Mouse (Mus musculus) adrenal gland, postnatal 25 days (tissue): Measurements from ENCODE around the gene Ythdf2. TPM values are rescaled to one million over a fixed set of nuclear protein-coding genes. Genes with fewer than 3 reads are reported as not detected.
A peak's percentile ranks its signal among the peaks of the same experiment; 100 is the strongest.

ENCODE experiments used
- DNase-seq: peaks from one replicate; pipeline ENCODE4 v3.0.0; 2021; ENCODE audit warnings: mixed read lengths
- microRNA-seq, 2 experiments: library from miRNA; unstranded; fragments of <30 nt; microRNA quantifications; one replicate each; pipeline ENCODE4 v1.2.0; 2021
- total RNA-seq: library from RNA; stranded (reverse); gene quantifications from 2 replicates; pipeline ENCODE4 v1.2.3, GENCODE M21; 2021

The Ythdf2 gene
- total RNA-seq, 1 experiment from 2014 or later, result 51.0 TPM

- no peak for DNase-seq
Measured at GRCm38 (mm10) chr4:132146201-132146600, 65.9 kb downstream of the Ythdf2 start.

- DNase-seq, result no peak
Measured at GRCm38 (mm10) chr4:132145092-132145491, 67.0 kb downstream of the Ythdf2 start.

GRCm38 (mm10) chr4:132144080-132144841, 67.8 kb downstream of the Ythdf2 start, which contains the start of gene Oprd1:
Gene Oprd1 (minus strand): TSS chr4:132144486.
- DNase-seq, result peak; percentile 12

GRCm38 (mm10) chr4:132138640-132139039, 73.5 kb downstream of the Ythdf2 start:
- no peak for DNase-seq

GRCm38 (mm10) chr4:132137013-132137412, 75.1 kb downstream of the Ythdf2 start:
- DNase-seq, result no peak

Small RNA genes lying within 50 kb of the gene (microRNA-seq; reads per million reads assigned to microRNA genes)
- gene Gm22033, result 0 reads per million in 2 experiments

Other genes starting within 250 kb of the Ythdf2 start
- 0.61 TPM in 1 of 2 replicates, not detected in the other for gene Gm10300, start 137.6 kb downstream of the Ythdf2 start, total RNA-seq
- gene Epb41, start 137.0 kb downstream of the Ythdf2 start, total RNA-seq, result 65.5 and 70.8 TPM in 2 replicates
- 1.1 TPM in 2 replicates for gene Oprd1, start 67.8 kb downstream of the Ythdf2 start, total RNA-seq
- gene Gmeb1, start 49.3 kb upstream of the Ythdf2 start, total RNA-seq, result 20.3 and 21.8 TPM in 2 replicates
- gene Taf12, start 62.1 kb upstream of the Ythdf2 start, total RNA-seq, result 29.1 and 30.4 TPM in 2 replicates
- gene Rab42, start 91.1 kb upstream of the Ythdf2 start, total RNA-seq, result 1.8 TPM in 1 of 2 replicates, not detected in the other
- 35.6 and 37.0 TPM in 2 replicates for gene Trnau1ap, start 117.2 kb upstream of the Ythdf2 start, total RNA-seq
- gene Rcc1, start 141.3 kb upstream of the Ythdf2 start, total RNA-seq, result 17.8 and 22.0 TPM in 2 replicates
- 60.0 and 69.8 TPM in 2 replicates for gene Phactr4, start 210.2 kb upstream of the Ythdf2 start, total RNA-seq